Mouse (Mus musculus) small intestine, adult 2 months (tissue): Measurements from ENCODE around the gene Lypd6b. TPM values are rescaled to one million over a fixed set of nuclear protein-coding genes. Genes with fewer than 3 reads are reported as not detected.

Experiments
- H3K27ac ChIP-seq: fragments of 200-500 bp; 2 replicates; pipeline ENCODE4 v1.5.1; 2012; ENCODE audit warnings: low read depth, low read length, control low read depth, inconsistent platforms; ENCODE audit not compliant: insufficient read depth
- H3K27me3 ChIP-seq: fragments of 200-500 bp; 2 replicates; pipeline ENCODE4 v1.6.1; 2012; ENCODE audit warnings: mild to moderate bottlenecking, moderate library complexity, low read length, inconsistent platforms; ENCODE audit not compliant: control insufficient read depth, insufficient read depth
- H3K36me3 ChIP-seq: fragments of 200-500 bp; 2 replicates; pipeline ENCODE4 v1.6.1; 2012; ENCODE audit warnings: mild to moderate bottlenecking, low read length, control low read depth, inconsistent platforms; ENCODE audit not compliant: control insufficient read depth, insufficient read depth
- H3K4me1 ChIP-seq: fragments of 200-500 bp; 2 replicates; pipeline ENCODE4 v1.6.1; 2012; ENCODE audit warnings: low read length, inconsistent platforms, mixed read lengths; ENCODE audit not compliant: control insufficient read depth, insufficient read depth, insufficient read length
- H3K4me3 ChIP-seq: fragments of 200-500 bp; 2 replicates; pipeline ENCODE4 v1.5.1; 2012; ENCODE audit warnings: low read depth, mild to moderate bottlenecking, control low read depth, inconsistent platforms, low read length, moderate library complexity
- CTCF ChIP-seq: fragments of 200-500 bp; IDR thresholded peaks from 2 replicates; pipeline ENCODE4 v1.5.1; 2012; ENCODE audit warnings: low read depth, mild to moderate bottlenecking, control low read depth, inconsistent platforms, low read length, moderate library complexity, mixed read lengths; ENCODE audit not compliant: insufficient replicate concordance, insufficient read length; ENCODE audit errors: extremely low read depth
- POLR2A ChIP-seq: fragments of 200-500 bp; IDR thresholded peaks from 2 replicates; pipeline ENCODE4 v1.6.1; 2012; ENCODE audit warnings: low read depth, mild to moderate bottlenecking, control low read depth, inconsistent platforms, low read length, moderate library complexity
- WGBS: fragments of 180-500 bp; shearing (Covaris S2); methylation state at CpG from one replicate; pipeline ENCODE4 v1.1.7; 2018; 5-methylcytosine and 5-hydroxymethylcytosine counted together
- polyA plus RNA-seq: library from polyadenylated mRNA; depleted of rRNA; stranded (reverse); fragments of >200 nt; gene quantifications from 2 replicates; pipeline ENCODE4 v1.2.3, GENCODE M21; 2012

Lypd6b gene
- polyA plus RNA-seq, 1 experiment: 0.09 TPM

DNA sequence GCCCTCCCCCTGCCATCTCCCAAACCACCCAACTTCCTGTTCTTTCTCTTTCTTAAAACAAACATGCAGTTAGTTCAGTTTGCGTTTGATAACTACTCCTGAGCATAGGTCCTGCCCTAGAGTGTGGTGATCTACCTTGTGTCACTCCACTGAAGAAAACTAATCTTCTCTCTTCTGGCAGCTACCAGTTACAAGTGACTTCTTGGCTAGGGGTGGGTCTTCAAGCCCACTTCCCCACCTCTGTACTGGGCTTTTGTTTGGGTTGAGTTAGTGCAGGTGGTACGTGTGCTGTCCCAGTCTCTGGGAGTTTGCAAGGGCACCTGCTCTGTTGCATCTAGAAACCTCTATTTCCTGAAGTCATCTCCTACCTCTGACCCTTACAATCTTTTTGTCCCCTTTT is 60.3 kb downstream of the Lypd6b start:
- H3K4me3 ChIP-seq: no peak overlapping the region
- TF ChIP-seq CTCF (no peak), POLR2A (no peak)
- H3K4me1 ChIP-seq: no peaks in the 10 kb centered on the region
- WGBS: 38% methylated on average over 2 of the region's 2 CpGs
- no peaks in the 10 kb centered on the region for H3K27me3 ChIP-seq
- H3K27ac ChIP-seq: no peak overlapping the region
- H3K36me3 ChIP-seq: no peaks in the 10 kb centered on the region

DNA sequence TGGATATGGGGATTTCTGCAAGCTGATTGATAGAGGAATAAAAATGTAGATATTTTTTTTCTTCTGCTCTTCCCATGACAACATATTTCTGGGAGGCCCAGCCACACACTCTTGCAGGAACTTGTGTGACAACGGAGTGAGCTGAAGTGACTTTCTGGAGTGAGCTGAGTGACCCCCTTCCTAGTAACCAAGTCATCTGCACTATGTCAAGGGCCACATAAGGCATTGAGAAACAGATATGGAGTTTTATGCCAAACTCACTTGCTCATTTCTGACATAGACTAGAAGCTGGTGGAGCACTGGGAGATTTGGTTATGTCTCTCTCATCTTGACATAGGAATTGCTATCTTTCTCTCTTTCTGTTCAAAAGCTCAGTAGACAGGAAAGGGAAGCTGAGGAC is 62.3 kb downstream of the Lypd6b start:
- 72% methylated on average over 1 of the region's 1 CpGs for WGBS
- Histone ChIP-seq H3K27me3 (no peaks in the 10 kb centered on the region), H3K4me3 (no peak overlapping the region), H3K4me1 (no peaks in the 10 kb centered on the region), H3K27ac (no peak overlapping the region), H3K36me3 (no peaks in the 10 kb centered on the region)
- TF ChIP-seq POLR2A (no peak), CTCF (no peak)

DNA sequence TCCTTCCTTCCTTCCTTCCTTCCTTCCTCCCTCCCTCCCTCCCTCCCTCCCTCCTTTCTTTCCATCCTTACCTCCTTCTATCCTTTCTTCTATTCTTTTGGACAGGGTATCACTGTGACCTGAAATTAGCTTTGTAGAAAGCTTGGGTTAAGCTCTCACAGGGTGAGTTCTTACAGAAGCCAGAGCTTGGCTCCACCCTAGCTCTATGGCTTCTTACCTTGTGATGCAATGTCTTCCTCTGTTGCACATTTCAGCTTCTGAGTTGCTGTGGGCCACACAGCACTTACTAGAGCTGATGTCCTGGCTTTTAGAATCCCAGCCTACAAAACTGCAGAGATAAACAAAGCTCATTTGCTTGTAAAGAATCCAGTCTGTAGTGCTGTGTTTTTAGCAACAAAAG is 64.5 kb downstream of the Lypd6b start:
- no peaks in the 10 kb centered on the region for H3K4me1 ChIP-seq
- TF ChIP-seq POLR2A: no peak
- TF ChIP-seq CTCF: no peak
- no peaks in the 10 kb centered on the region for H3K36me3 ChIP-seq
- no peaks in the 10 kb centered on the region for H3K27me3 ChIP-seq
- no peak overlapping the region for H3K4me3 ChIP-seq
- H3K27ac ChIP-seq: no peak overlapping the region

DNA sequence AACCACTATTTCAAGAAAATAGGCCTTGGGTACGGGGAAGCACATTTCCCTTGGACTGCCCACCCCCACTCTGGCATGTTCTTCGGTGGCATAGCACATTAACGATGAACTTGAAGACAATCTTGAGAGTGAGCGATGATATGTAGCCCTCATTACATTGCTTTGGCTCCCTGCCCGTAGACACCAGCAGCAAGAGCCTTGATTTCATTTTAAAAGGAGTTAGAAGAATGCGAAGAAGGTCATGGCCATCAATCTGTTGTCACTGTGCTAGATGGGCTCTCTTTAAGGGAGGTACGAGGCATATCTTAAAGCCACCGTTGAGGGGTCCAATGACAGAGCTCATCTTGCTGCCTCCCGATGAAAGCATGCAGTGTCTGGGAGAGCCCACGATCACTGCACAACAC is 68.7 kb downstream of the Lypd6b start:
- H3K27ac ChIP-seq: no peak overlapping the region
- no peaks in the 10 kb centered on the region for H3K36me3 ChIP-seq
- no peak overlapping the region for H3K4me3 ChIP-seq
- H3K4me1 ChIP-seq: peaks cover 4% of the 10 kb centered on the region; the same call in 1 of the 2 replicates
- TF ChIP-seq POLR2A: no peak
- no peak for TF ChIP-seq CTCF
- 79% methylated on average over 10 of the region's 10 CpGs for WGBS
- no peaks in the 10 kb centered on the region for H3K27me3 ChIP-seq

DNA sequence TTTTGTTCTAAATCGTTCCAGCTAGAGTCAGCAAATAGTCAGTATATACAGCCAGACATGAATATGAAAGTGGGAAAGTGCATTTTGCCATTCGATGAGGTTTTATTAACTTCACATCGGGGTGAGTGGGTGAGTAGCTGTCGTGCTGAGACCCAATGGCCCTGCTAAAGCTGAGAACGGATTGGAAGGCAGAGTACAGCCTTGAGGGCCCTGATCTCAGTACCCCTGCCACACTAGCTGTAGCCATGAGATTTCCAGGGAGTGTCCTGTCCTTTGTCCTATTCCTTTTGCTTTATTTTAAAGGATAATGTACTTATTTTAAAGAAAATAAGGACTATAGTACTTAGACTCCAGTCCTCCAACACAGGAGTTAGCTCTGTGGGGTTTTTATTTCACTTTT is 69.1 kb downstream of the Lypd6b start:
- Histone ChIP-seq H3K27me3 (no peaks in the 10 kb centered on the region), H3K4me1 (peaks cover 4% of the 10 kb centered on the region; the same call in 1 of the 2 replicates), H3K27ac (no peak overlapping the region), H3K36me3 (no peaks in the 10 kb centered on the region), H3K4me3 (no peak overlapping the region)
- WGBS: 74% methylated on average over 5 of the region's 5 CpGs
- TF ChIP-seq POLR2A (no peak), CTCF (no peak)

DNA sequence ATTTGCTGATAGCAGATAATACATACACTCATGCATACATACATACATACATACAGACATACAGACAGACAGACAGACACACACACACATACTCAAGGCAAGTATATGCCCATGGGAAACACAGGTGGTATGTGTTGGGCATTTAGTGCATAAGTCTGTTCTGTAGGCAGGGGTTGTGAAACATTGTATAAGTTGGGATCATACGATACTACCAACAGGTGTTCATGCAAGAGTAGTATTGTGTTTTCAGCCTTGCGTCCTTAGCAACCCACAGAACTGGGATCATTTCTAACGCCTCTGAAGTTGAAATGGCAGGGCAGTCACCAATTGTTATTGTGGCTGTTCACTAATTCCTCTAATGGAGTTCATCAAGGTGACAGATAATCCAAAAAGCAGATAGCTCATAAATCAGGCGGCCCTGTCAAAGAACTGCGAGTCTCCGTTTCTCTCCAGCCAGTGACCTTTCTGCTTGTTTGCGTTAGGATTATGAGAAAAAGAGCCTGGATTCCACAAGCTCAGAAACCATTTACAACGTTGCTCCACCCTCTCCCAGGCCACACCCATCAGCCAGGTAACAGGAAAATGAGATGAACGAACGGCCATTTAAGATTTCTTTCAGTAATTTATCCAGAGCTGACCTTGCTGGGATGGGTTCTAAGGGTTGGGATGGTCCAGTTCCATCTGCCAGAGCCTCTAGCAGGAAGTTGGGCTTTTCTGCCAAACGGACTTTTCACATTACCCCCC is 72.9 kb downstream of the Lypd6b start:
- Histone ChIP-seq H3K36me3 (no peaks in the 10 kb centered on the region), H3K4me3 (no peak overlapping the region; the same call in 1 of the 2 replicates), H3K27me3 (no peaks in the 10 kb centered on the region), H3K4me1 (peaks cover 4% of the 10 kb centered on the region; the same call in 1 of the 2 replicates), H3K27ac (no peak overlapping the region)
- 24% methylated on average over 11 of the region's 11 CpGs for WGBS
- TF ChIP-seq POLR2A (no peak), CTCF (no peak)

DNA sequence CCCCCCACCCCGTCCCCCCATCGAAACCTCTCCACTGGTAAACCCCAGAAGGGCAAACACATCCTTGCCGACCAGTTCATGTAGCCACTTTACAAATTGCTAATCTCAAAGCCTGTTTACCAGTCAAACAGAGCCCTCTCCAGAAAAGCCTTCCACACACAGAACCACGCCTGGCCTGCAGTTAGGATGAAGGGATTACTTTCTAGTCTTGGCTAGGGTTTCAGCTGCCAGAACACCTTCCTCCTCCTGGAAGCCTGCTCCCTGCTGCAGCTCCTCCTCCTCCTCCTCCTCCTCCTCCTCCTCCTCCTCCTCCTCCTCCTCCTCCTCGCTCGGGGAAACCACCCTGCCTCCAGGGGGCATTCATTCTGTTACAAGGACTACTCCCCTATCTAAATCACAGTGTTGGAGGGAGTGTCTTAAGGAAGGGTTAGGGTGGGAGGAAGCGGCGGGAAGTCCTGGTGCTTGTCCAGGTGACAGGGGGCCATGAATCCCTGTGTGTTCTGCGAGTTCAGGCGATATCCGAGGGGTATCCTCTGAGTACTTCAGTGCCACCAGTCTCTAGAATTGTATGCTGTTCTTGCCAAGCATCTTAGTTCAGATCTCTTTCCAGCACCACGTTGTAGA is 73.6 kb downstream of the Lypd6b start:
- Histone ChIP-seq H3K27me3 (no peaks in the 10 kb centered on the region), H3K27ac (no peak overlapping the region), H3K36me3 (no peaks in the 10 kb centered on the region), H3K4me1 (peaks cover 4% of the 10 kb centered on the region; the same call in 1 of the 2 replicates), H3K4me3 (no peak overlapping the region)
- TF ChIP-seq CTCF (no peak), POLR2A (no peak)
- 12% methylated on average over 10 of the region's 12 CpGs for WGBS
